Mouse (Mus musculus): ENCODE data around the gene Sobp.

- TF ChIP-seq POLR2A (IDR thresholded peaks at IDR 0.05; ENCODE audit: insufficient read depth, low read depth, low read length) (no peak), CTCF (IDR thresholded peaks at IDR 0.05; ENCODE audit: insufficient read depth, low read depth, low read length) (no peak)
Measured at GRCm38 (mm10) chr10:43112296-43112695, 62.0 kb downstream of the Sobp start.

Data from olfactory bulb, adult 2 months (tissue).